Mouse (Mus musculus) embryonic facial prominence, embryonic 12.5 days (tissue): Measurements from ENCODE around the gene Cd69. TPM values are rescaled to one million over a fixed set of nuclear protein-coding genes. Genes with fewer than 3 reads are reported as not detected.

Experiments used
- ATAC-seq: fragments of 200-750 bp; cut with Nextera tagmentation; 2 replicates; pipeline ENCODE4 v1.8.0; 2017; ENCODE audit not compliant: insufficient number of reproducible peaks, insufficient read depth, low FRiP score, low TSS enrichment
- H3K27ac ChIP-seq: fragments of 300-500 bp; sonication (generic); 2 replicates; pipeline ENCODE4 v1.5.1; 2016; ENCODE audit warnings: mild to moderate bottlenecking
- H3K27me3 ChIP-seq: fragments of 300-500 bp; sonication (generic); 2 replicates; pipeline ENCODE4 v1.6.1; 2016; ENCODE audit warnings: mild to moderate bottlenecking, moderate library complexity
- H3K36me3 ChIP-seq: fragments of 300-500 bp; sonication (generic); 2 replicates; pipeline ENCODE4 v1.6.1; 2016; ENCODE audit warnings: mild to moderate bottlenecking
- H3K4me1 ChIP-seq: fragments of 300-500 bp; sonication (generic); 2 replicates; pipeline ENCODE4 v1.6.1; 2016
- H3K4me2 ChIP-seq: fragments of 300-500 bp; sonication (generic); replicated peaks from 2 replicates; pipeline ENCODE4 v1.6.1; 2016; ENCODE audit warnings: mild to moderate bottlenecking, moderate library complexity
- H3K4me3 ChIP-seq: fragments of 300-500 bp; sonication (generic); 2 replicates; pipeline ENCODE4 v1.5.1; 2016; ENCODE audit warnings: mild to moderate bottlenecking
- H3K9ac ChIP-seq: fragments of 300-500 bp; sonication (generic); 2 replicates; pipeline ENCODE4 v1.6.1; 2016; ENCODE audit warnings: mild to moderate bottlenecking, moderate library complexity
- H3K9me3 ChIP-seq: fragments of 300-500 bp; sonication (generic); 2 replicates; pipeline ENCODE4 v1.6.1; 2016; ENCODE audit warnings: mild to moderate bottlenecking, moderate library complexity
- WGBS: fragments of 180-500 bp; shearing (Covaris S2); methylation state at CpG from one replicate; pipeline ENCODE4 v1.1.7; 2016; 5-methylcytosine and 5-hydroxymethylcytosine counted together
- polyA plus RNA-seq: library from polyadenylated mRNA; unstranded; fragments of >200 nt; fragmentation: Nextera tagmentation; extraction: Ambion mirVana; gene quantifications from 2 replicates; pipeline ENCODE4 v1.2.1, GENCODE M21; 2016

Gene Cd69
- polyA plus RNA-seq, 1 experiment from 2014 or later: not detected

GRCm38 (mm10) chr6:129275624-129276203 lies 478 bp upstream of the Cd69 start:
- H3K9ac ChIP-seq: no peak overlapping the region
- ATAC-seq: no peak

GRCm38 (mm10) chr6:129274476-129274875 lies 760 bp downstream of the Cd69 start:
- 74% methylated on average over 2 of the region's 2 CpGs for WGBS
- Histone ChIP-seq H3K9ac (no peak overlapping the region), H3K4me1 (no peaks in the 10 kb centered on the region), H3K36me3 (no peaks in the 10 kb centered on the region), H3K4me2 (no peak overlapping the region), H3K9me3 (no peaks in the 10 kb centered on the region), H3K4me3 (no peak overlapping the region), H3K27ac (no peak overlapping the region), H3K27me3 (no peaks in the 10 kb centered on the region)
- ATAC-seq: no peak

More at GRCm38 (mm10) chr6:129275624-129276203, 478 bp upstream of the Cd69 start:
- no peak overlapping the region for H3K27ac ChIP-seq
- no peaks in the 10 kb centered on the region for H3K27me3 ChIP-seq
- H3K36me3 ChIP-seq: no peaks in the 10 kb centered on the region
- 64% methylated on average over 3 of the region's 3 CpGs for WGBS
- H3K4me3 ChIP-seq: no peak overlapping the region
- H3K4me2 ChIP-seq: no peak overlapping the region
- H3K4me1 ChIP-seq: no peaks in the 10 kb centered on the region
- no peaks in the 10 kb centered on the region for H3K9me3 ChIP-seq

DNA sequence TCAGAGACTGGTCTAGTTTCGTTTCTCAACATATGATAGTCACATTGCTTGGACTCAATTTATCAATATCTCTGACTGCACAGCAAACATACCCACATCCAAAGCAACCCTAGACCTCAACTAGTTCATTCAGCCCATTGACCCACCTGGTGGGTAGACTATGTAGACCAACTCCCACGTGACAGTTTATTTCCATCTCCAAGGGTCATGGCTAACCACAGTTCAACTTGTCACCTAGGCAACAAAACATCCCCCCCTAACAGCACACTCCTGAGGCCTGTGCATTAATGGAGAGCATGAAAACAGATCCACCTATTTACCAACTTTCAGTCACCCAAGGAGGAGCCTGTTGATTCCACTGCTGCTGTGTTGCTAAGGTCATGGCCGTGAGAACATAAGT lies 1.6 kb downstream of the Cd69 start:
- Histone ChIP-seq H3K27ac (no peak overlapping the region), H3K4me3 (no peak overlapping the region), H3K9ac (no peak overlapping the region), H3K27me3 (no peaks in the 10 kb centered on the region), H3K4me2 (no peak overlapping the region), H3K36me3 (no peaks in the 10 kb centered on the region), H3K4me1 (no peaks in the 10 kb centered on the region), H3K9me3 (no peaks in the 10 kb centered on the region)
- ATAC-seq: no peak
- WGBS: 79% methylated on average over 3 of the region's 3 CpGs

GRCm38 (mm10) chr6:129266438-129267022 lies 8.7 kb downstream of the Cd69 start:
- Histone ChIP-seq H3K27ac (no peak overlapping the region), H3K9ac (no peak overlapping the region), H3K36me3 (no peaks in the 10 kb centered on the region), H3K9me3 (no peaks in the 10 kb centered on the region), H3K4me1 (no peaks in the 10 kb centered on the region), H3K4me2 (no peak overlapping the region), H3K4me3 (no peak overlapping the region), H3K27me3 (no peaks in the 10 kb centered on the region)
- ATAC-seq: no peak
- WGBS: 80% methylated on average over 1 of the region's 1 CpGs

GRCm38 (mm10) chr6:129265821-129266220 lies 9.4 kb downstream of the Cd69 start:
- no peak for ATAC-seq
- Histone ChIP-seq H3K27me3 (no peaks in the 10 kb centered on the region), H3K36me3 (no peaks in the 10 kb centered on the region), H3K4me1 (no peaks in the 10 kb centered on the region), H3K4me3 (no peak overlapping the region), H3K4me2 (no peak overlapping the region), H3K9ac (no peak overlapping the region), H3K27ac (no peak overlapping the region), H3K9me3 (no peaks in the 10 kb centered on the region)
- WGBS: 62% methylated on average over 3 of the region's 3 CpGs

DNA sequence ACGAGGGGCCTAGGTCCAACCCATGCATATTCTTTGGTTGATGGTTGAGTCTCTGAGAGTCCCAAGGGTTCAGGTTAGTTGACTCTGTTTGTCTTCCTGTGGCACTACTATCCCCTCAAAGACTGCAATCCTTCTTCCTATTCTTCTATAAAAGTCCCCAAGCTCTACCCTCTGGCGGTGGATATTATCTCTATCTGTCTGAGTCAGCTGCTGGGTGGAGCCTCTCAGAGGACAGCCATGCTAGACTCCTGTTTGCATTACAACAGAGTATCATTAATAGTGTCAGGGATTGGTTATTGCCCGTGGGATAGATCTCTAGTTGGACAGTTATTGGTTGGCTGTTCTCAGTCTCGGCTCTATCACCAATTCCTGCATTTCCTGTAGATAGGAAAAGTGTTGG lies 14.3 kb downstream of the Cd69 start:
- no peaks in the 10 kb centered on the region for H3K27me3 ChIP-seq
- H3K9me3 ChIP-seq: no peaks in the 10 kb centered on the region
- H3K4me3 ChIP-seq: no peak overlapping the region
- H3K9ac ChIP-seq: no peak overlapping the region
- no peaks in the 10 kb centered on the region for H3K36me3 ChIP-seq
- WGBS: 85% methylated on average over 4 of the region's 4 CpGs
- H3K4me2 ChIP-seq: no peak overlapping the region
- no peaks in the 10 kb centered on the region for H3K4me1 ChIP-seq
- ATAC-seq: no peak
- H3K27ac ChIP-seq: no peak overlapping the region

DNA sequence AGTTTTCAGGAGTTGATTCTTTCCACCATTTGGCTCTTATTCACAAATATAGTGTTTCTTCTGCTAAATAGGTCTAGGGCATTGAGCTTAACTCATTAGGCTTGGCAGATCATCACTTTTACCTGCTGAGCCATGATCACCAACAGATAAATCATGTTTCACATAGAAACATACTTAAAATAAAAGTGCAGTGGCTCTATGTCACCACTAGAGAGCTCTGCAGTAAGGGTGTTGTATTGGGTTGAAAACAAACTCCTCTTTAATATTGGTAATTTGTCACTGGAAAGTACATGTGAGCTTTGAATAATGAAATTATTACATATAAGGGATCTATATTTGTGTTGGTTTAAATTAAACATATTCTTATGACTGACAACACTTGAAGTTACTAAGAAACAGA lies 15.2 kb downstream of the Cd69 start:
- H3K9ac ChIP-seq: no peak overlapping the region
- H3K9me3 ChIP-seq: no peaks in the 10 kb centered on the region
- no peak for ATAC-seq

DNA sequence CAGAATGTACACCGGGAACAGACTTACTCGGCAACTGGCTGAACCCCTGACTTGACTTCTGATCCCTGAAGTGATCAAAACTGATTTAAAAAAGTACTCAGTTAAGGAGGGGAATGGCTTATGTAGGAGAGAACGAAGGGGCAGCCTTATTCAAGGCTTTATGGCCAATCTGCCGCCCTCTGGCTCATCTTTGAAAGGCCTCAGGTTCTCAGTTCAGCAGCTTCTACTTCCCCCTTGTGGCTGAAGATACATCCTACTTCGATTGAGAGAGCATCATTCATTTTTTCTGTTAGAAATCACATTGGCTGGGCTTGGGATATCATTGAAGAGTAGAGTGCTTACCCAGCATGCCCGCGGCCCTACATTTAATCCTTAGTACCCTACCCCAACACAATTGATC lies 19.2 kb downstream of the Cd69 start:
- H3K9ac ChIP-seq: no peak overlapping the region
- no peaks in the 10 kb centered on the region for H3K4me1 ChIP-seq
- no peak overlapping the region for H3K27ac ChIP-seq
- H3K4me3 ChIP-seq: no peak overlapping the region
- H3K36me3 ChIP-seq: no peaks in the 10 kb centered on the region
- H3K9me3 ChIP-seq: no peaks in the 10 kb centered on the region
- no peak for ATAC-seq
- H3K4me2 ChIP-seq: no peak overlapping the region
- 54% methylated on average over 7 of the region's 7 CpGs for WGBS
- no peaks in the 10 kb centered on the region for H3K27me3 ChIP-seq

More for the DNA sequence above, 15.2 kb downstream of the Cd69 start:
- no peaks in the 10 kb centered on the region for H3K27me3 ChIP-seq
- no peaks in the 10 kb centered on the region for H3K4me1 ChIP-seq
- no peak overlapping the region for H3K4me2 ChIP-seq
- no peaks in the 10 kb centered on the region for H3K36me3 ChIP-seq
- no peak overlapping the region for H3K27ac ChIP-seq
- H3K4me3 ChIP-seq: no peak overlapping the region

- ATAC-seq: no peak
- H3K4me1 ChIP-seq: no peaks in the 10 kb centered on the region
- no peak overlapping the region for H3K4me3 ChIP-seq
- no peak overlapping the region for H3K27ac ChIP-seq
- H3K9ac ChIP-seq: no peak overlapping the region
- no peaks in the 10 kb centered on the region for H3K27me3 ChIP-seq
- no peaks in the 10 kb centered on the region for H3K36me3 ChIP-seq
- H3K9me3 ChIP-seq: no peaks in the 10 kb centered on the region
- WGBS: 20% methylated on average over 4 of the region's 4 CpGs
- H3K4me2 ChIP-seq: no peak overlapping the region
Measured at GRCm38 (mm10) chr6:129254949-129255602, 20.2 kb downstream of the Cd69 start.

- Histone ChIP-seq H3K4me2 (no peak overlapping the region), H3K36me3 (no peaks in the 10 kb centered on the region), H3K4me3 (no peak overlapping the region), H3K9ac (no peak overlapping the region), H3K27ac (no peak overlapping the region), H3K27me3 (no peaks in the 10 kb centered on the region), H3K4me1 (no peaks in the 10 kb centered on the region), H3K9me3 (no peaks in the 10 kb centered on the region)
- 71% methylated on average over 4 of the region's 4 CpGs for WGBS
- no peak for ATAC-seq
Measured at GRCm38 (mm10) chr6:129254314-129254713, 20.9 kb downstream of the Cd69 start.

DNA sequence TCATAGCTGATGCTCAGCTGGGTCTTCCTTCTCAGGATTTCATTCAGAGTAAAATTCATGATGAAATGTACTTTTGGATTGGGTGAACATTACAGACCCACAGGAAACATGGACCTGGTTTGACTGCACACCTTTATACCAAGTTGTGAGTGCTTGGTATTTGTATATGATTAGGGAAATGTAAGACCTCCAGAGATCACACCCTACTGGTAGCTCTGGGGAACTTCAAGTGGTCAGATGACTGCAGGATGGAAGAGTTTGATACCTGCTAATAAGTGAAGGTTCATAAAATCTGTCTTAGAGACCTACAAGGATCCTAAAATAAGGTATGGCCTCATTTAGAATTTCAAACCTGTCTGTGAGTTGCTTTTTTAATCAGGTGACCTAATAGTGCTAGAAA lies 27.0 kb downstream of the Cd69 start:
- Histone ChIP-seq H3K4me1 (no peaks in the 10 kb centered on the region), H3K27me3 (no peaks in the 10 kb centered on the region), H3K27ac (no peak overlapping the region), H3K9me3 (no peaks in the 10 kb centered on the region), H3K4me3 (no peak overlapping the region), H3K9ac (no peak overlapping the region), H3K36me3 (no peaks in the 10 kb centered on the region), H3K4me2 (no peak overlapping the region)
- no peak for ATAC-seq

DNA sequence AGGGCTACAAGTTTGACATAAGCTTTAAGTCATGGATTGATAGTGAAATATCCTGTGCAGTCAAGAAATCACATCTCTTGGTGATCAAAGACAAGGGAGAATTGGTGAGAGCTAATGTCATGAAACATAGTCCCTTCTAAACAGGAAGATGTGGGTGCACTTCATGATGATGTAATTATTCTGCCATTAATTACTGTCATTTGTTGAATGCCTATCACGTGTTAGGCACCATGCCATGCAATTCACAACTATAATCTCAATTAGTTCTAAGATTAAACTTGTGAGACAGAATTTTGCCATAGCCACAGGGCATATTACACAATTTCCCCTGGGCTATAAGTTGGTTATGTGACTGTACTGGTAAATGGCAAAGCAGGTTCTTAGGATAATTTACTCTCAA lies 28.2 kb downstream of the Cd69 start:
- no peaks in the 10 kb centered on the region for H3K36me3 ChIP-seq
- H3K27ac ChIP-seq: no peak overlapping the region
- H3K4me2 ChIP-seq: no peak overlapping the region
- 69% methylated on average over 1 of the region's 1 CpGs for WGBS
- H3K4me3 ChIP-seq: no peak overlapping the region
- H3K27me3 ChIP-seq: no peaks in the 10 kb centered on the region
- ATAC-seq: no peak
- H3K9ac ChIP-seq: no peak overlapping the region
- H3K9me3 ChIP-seq: no peaks in the 10 kb centered on the region
- no peaks in the 10 kb centered on the region for H3K4me1 ChIP-seq
